Mouse (Mus musculus): ENCODE measurements around the gene Fyttd1.

Gene Fyttd1

DNA sequence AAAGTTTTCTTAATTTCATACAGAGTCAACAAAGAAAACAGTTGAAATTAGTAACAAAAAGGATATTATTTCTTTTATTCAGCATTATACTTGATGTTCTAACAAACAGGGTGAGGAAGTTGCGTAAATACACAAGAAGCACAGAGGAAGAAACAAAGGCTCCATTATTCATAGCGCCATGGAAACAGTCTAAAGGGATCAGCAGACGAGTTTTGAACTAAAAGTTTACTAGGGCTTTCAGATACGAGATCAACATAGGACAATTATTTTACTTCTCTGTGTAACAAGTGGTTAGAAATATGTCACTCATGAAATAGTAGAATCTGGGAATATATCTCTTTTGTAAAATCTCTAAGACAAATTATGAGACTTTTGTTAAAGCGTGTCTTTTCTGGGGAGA lies 68.1 kb downstream of the Fyttd1 start:
- no peak for DNase-seq

DNA sequence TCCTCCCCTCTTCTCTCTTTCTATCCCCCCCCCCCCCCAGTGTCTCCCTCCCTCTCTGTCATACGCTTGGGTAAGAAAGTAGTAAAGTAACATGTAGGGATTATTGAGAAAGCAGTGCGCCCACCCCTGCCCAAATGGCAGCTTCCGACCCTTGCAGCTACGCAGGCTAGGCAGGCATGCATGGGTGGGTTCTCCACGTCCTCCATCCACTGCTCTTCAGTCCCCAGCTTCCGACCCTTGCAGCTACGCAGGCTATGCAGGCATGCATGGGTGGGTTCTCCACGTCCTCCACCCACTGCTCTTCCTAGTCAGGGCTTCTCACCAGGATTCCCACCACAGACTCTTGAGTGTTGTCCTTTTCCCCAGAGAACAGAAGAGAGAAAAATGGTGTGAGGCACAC lies 70.7 kb downstream of the Fyttd1 start:
- no peak for DNase-seq

DNA sequence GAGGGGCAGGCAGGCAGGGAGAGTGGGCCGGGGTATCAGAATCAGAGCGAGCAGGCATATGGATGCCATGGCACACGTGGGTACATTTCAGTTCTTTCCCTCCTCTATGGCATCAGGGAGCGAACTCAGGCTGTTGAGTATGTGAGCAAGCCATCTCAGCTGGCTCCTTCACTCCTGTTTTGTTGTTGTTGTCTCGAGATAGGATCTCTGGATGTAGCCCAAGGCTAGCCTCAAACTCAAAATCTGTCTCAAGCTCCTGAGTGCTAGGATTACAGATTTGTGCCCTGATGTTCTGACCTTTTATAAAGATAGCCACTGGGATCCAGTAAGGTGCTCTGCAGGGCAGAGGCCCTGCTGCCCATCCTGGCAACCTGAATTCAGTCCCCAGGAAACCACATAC lies 71.4 kb downstream of the Fyttd1 start:
- no peak for DNase-seq

DNA sequence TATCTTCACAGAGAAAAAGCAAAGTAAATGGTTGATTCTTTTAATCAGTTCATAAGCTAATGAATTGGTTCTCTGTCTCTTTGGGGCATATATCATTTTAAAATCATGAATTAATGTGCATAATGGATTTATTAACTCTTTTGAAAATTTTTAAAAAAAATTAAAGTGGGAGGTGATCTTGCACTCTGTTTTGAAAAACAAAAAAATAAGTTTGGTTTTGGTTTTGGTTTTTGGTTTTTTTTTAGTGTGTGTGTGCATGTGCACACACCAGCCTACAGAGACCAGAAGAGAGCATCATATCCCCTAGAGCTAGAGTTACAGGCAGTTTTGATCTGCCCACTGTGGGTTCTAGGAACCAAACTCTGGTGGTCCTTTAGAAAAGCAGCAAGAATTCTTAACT lies 72.0 kb downstream of the Fyttd1 start:
- no peak for DNase-seq

DNA sequence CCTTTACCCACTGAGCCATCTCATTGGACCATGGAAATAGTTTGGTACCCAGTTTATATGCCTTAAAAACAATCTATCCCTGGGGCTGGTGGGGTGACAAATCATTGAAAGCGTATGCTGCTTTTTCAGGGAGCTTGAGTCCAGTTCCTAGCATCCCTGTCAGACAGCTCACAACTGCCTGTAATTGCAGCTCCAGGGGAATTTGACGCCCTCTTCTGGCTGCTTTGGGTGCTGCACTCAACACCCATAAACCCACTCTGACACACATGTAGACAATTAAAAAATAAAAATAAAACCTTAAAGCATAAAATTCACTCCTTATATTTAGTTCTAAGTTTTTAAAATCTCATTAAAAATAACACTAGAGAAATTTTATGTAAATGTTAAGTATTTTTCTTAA lies 73.8 kb downstream of the Fyttd1 start:
- peak in 1 of 2 experiments; percentile 21 for DNase-seq

DNA sequence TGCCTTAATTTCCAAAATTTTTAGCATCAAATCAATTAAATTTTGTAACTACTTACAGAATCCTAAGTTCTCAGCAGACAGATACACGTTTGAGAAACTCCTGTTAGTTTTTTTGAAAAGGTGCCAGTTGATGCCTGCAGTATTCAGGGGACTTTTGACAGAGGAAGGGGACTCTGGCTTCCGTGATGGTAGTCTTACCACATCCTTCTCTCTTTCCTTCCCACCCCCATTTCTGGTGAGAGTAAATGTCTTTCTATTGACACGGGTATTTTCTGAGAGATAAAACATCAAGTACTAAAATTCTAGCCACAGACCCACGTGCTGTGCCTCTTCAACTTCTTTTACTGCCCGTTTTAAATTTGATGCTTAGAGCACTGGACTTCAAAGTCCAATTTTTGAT lies 76.5 kb downstream of the Fyttd1 start:
- DNase-seq = no peak

DNA sequence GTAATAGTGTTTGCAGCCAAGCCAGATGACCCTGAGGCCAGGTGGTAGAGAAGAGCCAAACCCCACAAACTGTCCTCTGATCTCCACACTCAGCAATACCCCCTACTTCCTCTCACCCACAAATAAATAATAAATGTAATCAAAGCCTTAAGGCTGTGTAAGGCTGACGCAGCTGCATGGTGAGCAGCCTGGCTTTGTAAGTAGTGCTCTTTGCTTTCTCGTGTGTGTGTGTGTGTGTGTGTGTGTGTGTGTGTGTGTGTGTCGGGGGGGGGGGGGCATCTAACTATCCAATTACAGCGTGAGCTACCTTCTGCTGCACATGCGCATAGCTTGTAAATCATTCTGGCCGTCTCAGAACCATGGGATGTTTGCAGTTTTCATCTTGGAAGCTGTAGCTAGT lies 77.0 kb downstream of the Fyttd1 start:
- no peak for DNase-seq

DNA sequence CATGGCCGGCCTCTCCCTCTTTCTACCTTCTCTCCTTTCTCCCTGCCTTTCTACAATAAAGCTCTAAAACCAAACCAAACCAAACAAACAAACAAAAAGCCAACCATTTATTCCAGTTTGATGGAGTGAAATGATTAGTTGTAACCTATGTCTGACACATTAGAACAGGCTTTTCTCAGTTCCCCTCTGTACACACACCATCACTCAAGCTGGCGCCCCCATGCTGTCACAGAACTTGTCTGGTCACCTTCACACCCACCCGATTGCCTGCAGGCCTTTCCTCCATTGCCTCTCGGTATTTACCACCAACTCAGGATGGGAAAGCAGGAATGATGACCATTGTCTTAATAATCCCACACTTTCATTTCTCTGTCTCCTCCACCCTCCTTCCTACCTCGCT lies 79.6 kb downstream of the Fyttd1 start:
- no peak for DNase-seq

All from thymus, postnatal 36 days (tissue).